Mouse (Mus musculus): ENCODE measurements at regions not wholly inside any gene's neighbourhood (a gene's known extent, or its start where the extent isn't known, plus 50 kb on each side); places are given as distances from the start of the nearest gene placed in this dataset.

GRCm38 (mm10) chr10:97397896-97398295 is 81.5 kb upstream of the Dcn start:
- no peak for TF ChIP-seq POLR2A (IDR thresholded peaks at IDR 0.05; ENCODE audit: low read depth, low read length)
- TF ChIP-seq CTCF (IDR thresholded peaks at IDR 0.05; ENCODE audit: extremely low read depth, insufficient read depth, insufficient read length, insufficient replicate concordance): no peak
